Mouse (Mus musculus): ENCODE measurements around the gene Cbx7.

DNA sequence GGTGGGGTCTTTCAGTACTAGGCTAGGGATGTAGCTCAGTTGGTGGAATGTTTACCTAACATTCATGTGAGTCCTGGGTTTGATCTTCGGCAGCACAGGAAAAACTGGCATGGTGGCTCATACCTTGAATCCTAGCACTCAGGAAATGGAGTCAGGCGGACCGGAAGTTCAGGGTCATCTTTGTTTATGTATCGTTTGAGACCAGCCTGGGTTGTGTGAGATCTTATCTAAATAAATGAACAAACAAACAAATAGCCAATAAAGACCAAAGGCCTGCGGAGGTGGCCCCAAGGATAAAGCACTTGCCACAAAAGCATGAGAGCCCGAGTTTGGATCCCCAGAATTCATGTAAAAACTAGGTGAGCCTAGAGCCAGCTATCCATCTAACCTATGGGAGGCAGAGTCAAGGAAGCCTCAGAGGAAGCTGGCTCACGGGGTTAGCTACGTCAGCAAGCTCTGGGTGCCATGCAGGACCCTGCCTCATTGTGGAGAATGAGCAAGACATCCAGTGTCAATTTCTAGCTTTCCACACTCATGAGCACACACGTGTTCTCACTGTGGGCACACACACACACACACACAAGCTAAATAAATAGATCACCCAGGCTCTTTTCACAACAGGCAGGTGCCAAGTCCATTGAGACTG is 74.7 kb downstream of the Cbx7 start:
- TF ChIP-seq POLR2A (IDR thresholded peaks at IDR 0.05; ENCODE audit: extremely low read depth, insufficient read depth, low read length): no peak
- no peak for TF ChIP-seq CTCF (IDR thresholded peaks at IDR 0.05; ENCODE audit: low read depth, low read length)
